Mouse (Mus musculus): Measurements from ENCODE around the gene Aarsd1.

DNA sequence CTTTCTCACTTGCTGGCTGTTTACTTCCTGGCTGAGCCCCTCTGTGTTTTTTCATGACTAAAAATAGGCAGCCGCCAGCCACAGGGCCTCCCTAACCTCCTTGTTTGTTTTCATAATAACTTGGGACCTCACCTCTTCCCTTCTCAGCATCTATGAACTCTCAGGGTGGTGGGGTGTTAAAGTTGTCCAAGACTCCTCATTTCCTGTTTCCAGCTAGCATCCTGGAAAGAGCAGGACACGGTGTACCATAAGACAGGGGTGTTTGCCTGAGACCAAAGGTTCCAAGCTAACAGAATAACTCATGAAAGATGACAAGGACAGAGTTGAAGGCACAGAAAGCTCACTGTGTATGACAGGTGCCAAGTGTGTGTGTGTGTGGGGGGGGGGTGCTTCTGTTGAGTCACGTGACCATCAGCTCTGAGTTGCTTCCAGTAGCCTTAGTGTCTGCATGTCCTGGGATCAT lies 56.7 kb downstream of the Aarsd1 start:
- no peak for TF ChIP-seq POLR2A (IDR thresholded peaks at IDR 0.05; ENCODE audit: insufficient read depth, low read depth, low read length)
- no peak for TF ChIP-seq CTCF (IDR thresholded peaks at IDR 0.05; ENCODE audit: insufficient read depth, low read depth, low read length)

Data from olfactory bulb, adult 2 months (tissue).